Comparison of ENCODE assay signal across 8 mouse cellular contexts in the genomic region with DNA sequence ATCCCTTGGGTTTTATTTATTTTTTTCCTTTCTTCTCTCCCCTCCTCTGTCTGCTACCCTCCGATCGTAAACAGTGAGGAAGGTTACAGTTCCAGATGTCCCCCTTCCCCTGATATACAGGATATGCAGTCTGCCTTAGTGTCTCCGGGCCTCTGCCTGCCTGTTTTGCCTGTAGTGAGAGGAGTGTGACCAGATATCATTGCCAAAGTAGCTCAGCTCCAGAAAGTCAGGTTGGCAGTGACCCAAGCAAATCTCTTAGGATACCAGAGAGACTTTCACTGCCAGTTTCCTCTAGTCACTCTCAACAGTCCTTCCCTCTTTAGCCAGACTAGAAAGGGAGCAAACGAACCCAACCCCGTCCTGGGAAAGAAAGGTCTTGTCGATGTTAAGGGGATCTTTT.
DNase-seq lines count a peak whose midpoint lies in the region; ATAC-seq and TF ChIP-seq lines count a peak whose summit lies in the region.

No protein-coding gene starts in this region.

- TF ChIP-seq CTCF in cerebellum, adult 2 months (IDR thresholded peaks at IDR 0.05; ENCODE audit: borderline replicate concordance, insufficient read depth, low read depth, low read length): no peak
- no peak for TF ChIP-seq CTCF in midbrain, postnatal 0 days (IDR thresholded peaks at IDR 0.05)
- no peak for TF ChIP-seq CTCF in intestine, postnatal 0 days (IDR thresholded peaks at IDR 0.05; ENCODE audit: low read depth)

- H3K27ac ChIP-seq in cerebellum, adult 2 months (ENCODE audit: insufficient read depth, low read length): no peak overlapping the region
- no peak overlapping the region for H3K27ac ChIP-seq in midbrain, postnatal 0 days (ENCODE audit: low read depth, low read length)
- no peak overlapping the region for H3K27ac ChIP-seq in midbrain, embryonic 10.5 days (replicated peaks)
- H3K27ac ChIP-seq in intestine, postnatal 0 days (ENCODE audit: low read depth, low read length): no peak overlapping the region

- WGBS in cerebellum, adult 2 months: 31% methylated on average over 6 of the region's 6 CpGs
- WGBS in midbrain, postnatal 0 days: 70% methylated on average over 6 of the region's 6 CpGs
- WGBS in midbrain, embryonic 10.5 days: 83% methylated on average over 6 of the region's 6 CpGs
- WGBS in intestine, postnatal 0 days: 46% methylated on average over 6 of the region's 6 CpGs

- H3K9ac ChIP-seq in midbrain, postnatal 0 days (replicated peaks; ENCODE audit: low read length, poor library complexity, severe bottlenecking): no peak overlapping the region
- H3K9ac ChIP-seq in intestine, postnatal 0 days (ENCODE audit: low read depth, low read length): no peak overlapping the region

- H3K4me3 ChIP-seq in cerebellum, adult 2 months (replicated peaks; ENCODE audit: insufficient read depth, low read depth, low read length): no peak overlapping the region
- no peak overlapping the region for H3K4me3 ChIP-seq in midbrain, postnatal 0 days (ENCODE audit: low read depth, low read length)
- H3K4me3 ChIP-seq in midbrain, embryonic 10.5 days: no peak overlapping the region
- no peak overlapping the region for H3K4me3 ChIP-seq in intestine, postnatal 0 days (ENCODE audit: low read depth, low read length)

- intact Hi-C loops in heart, postnatal 10 days (cut with DNase I): no loop called here

- peak; percentile 42 to 62 for DNase-seq in cerebellum, adult 2 months
- DNase-seq in cerebellum, adult 9-10 months: no peak
- peak; percentile 91 for DNase-seq in midbrain, postnatal 0 days (ENCODE audit: low spot score)
- no peak for DNase-seq in midbrain, embryonic 10.5 days (ENCODE audit: low spot score)
- peak; percentile 87 to 89 for DNase-seq in heart, postnatal 10 days
- peak; percentile 45 for DNase-seq in lung, postnatal 25 days (ENCODE audit: low spot score)
- DNase-seq in embryo, embryonic 9.5 days (ENCODE audit: extremely low spot score): no peak

- no peaks in the 10 kb centered on the region for H3K9me3 ChIP-seq in midbrain, postnatal 0 days (ENCODE audit: low read length)
- no peaks in the 10 kb centered on the region for H3K9me3 ChIP-seq in midbrain, embryonic 10.5 days (replicated peaks)
- no peaks in the 10 kb centered on the region for H3K9me3 ChIP-seq in intestine, postnatal 0 days (ENCODE audit: control insufficient read depth)

- H3K4me1 ChIP-seq in cerebellum, adult 2 months (ENCODE audit: control insufficient read depth, insufficient read depth, low read length): peaks cover 8% of the 10 kb centered on the region
- H3K4me1 ChIP-seq in midbrain, postnatal 0 days (ENCODE audit: insufficient read depth, low read length): no peaks in the 10 kb centered on the region
- peaks cover 8% of the 10 kb centered on the region; the same call in 1 of the 2 replicates for H3K4me1 ChIP-seq in midbrain, embryonic 10.5 days
- no peaks in the 10 kb centered on the region for H3K4me1 ChIP-seq in intestine, postnatal 0 days (replicated peaks; ENCODE audit: control insufficient read depth, insufficient read depth, low read length)

- TF ChIP-seq POLR2A in cerebellum, adult 2 months (IDR thresholded peaks at IDR 0.05; ENCODE audit: borderline replicate concordance, insufficient read depth, low read length): no peak

- H3K36me3 ChIP-seq in midbrain, postnatal 0 days (ENCODE audit: insufficient read depth, low read length): no peaks in the 10 kb centered on the region
- H3K36me3 ChIP-seq in midbrain, embryonic 10.5 days: no peaks in the 10 kb centered on the region
- H3K36me3 ChIP-seq in intestine, postnatal 0 days (ENCODE audit: control insufficient read depth, insufficient read depth): no peaks in the 10 kb centered on the region

- no peak for ATAC-seq in midbrain, postnatal 0 days (ENCODE audit: low FRiP score)
- ATAC-seq in intestine, postnatal 0 days: no peak

- no peaks in the 10 kb centered on the region for H3K27me3 ChIP-seq in cerebellum, adult 2 months (ENCODE audit: control insufficient read depth, insufficient read depth, low read length)
- no peaks in the 10 kb centered on the region for H3K27me3 ChIP-seq in midbrain, postnatal 0 days (ENCODE audit: insufficient read depth, low read length)
- H3K27me3 ChIP-seq in midbrain, embryonic 10.5 days (ENCODE audit: low read depth, poor library complexity, severe bottlenecking): no peaks in the 10 kb centered on the region
- H3K27me3 ChIP-seq in intestine, postnatal 0 days (replicated peaks; ENCODE audit: control insufficient read depth, insufficient read depth, low read length): no peaks in the 10 kb centered on the region

- H3K4me2 ChIP-seq in midbrain, postnatal 0 days (ENCODE audit: low read depth, low read length, poor library complexity, severe bottlenecking): no peak overlapping the region
- no peak overlapping the region for H3K4me2 ChIP-seq in intestine, postnatal 0 days (replicated peaks; ENCODE audit: low read depth)

Comparison
In these comparisons a context has a peak if more than half of its experiments do, and no peak if none do; other contexts are left out.
1. DNase-seq: peak in cerebellum, adult 2 months (2 of 2), midbrain, postnatal 0 days (single experiment), heart, postnatal 10 days (2 of 2) and lung, postnatal 25 days (single experiment); none in cerebellum, adult 9-10 months (single experiment), midbrain, embryonic 10.5 days (single experiment) and embryo, embryonic 9.5 days (single experiment).